Mouse (Mus musculus): ENCODE measurements around the gene Ttc21a. TPM values are rescaled to one million over a fixed set of nuclear protein-coding genes. Genes with fewer than 3 reads are reported as not detected.

The Ttc21a gene
- polyA plus RNA-seq, 1 experiment: 0.15 TPM

DNA sequence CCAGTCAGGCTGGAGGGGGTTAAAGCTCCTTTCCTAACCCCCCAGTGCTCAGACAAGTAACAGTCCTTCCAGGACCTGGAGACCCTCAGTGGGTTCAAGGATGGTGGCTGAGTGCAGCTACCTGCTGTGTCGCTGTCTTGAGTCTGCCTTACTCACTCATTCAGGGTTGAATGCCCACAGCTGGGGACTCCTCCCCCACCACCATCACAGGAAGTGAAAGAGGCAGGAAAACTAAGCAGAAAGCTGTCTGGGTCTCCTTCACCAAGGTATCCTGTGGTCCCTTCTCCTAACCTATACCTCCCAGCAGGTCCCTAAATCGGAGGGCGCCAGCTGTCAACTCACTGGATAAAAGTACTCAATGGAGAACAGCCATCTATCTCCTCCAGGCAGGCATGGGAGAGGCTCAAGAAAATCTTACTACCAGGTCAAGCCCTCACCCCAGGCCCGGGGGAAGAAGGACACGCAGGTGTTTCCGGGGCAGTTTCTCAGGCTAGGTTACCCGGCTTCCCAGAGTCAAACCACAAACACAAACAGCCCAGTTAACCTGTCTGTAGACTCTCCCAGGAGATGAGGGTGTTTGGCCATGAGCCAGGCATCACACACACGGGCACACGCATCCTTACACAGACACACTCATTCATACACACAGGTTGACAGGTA is 40.9 kb downstream of the Ttc21a start:
- H3K27ac ChIP-seq (ENCODE audit: insufficient read depth, low read length): peak overlapping the region; percentile 91
- H3K36me3 ChIP-seq (ENCODE audit: control insufficient read depth, insufficient read depth, low read length): peaks cover 17% of the 10 kb centered on the region
- peaks cover 29% of the 10 kb centered on the region; the same call in 1 of the 2 replicates for H3K4me1 ChIP-seq (ENCODE audit: control insufficient read depth, insufficient read depth, insufficient read length)
- peak overlapping the region; percentile 64 for H3K4me3 ChIP-seq (ENCODE audit: extremely low read depth, insufficient read depth, insufficient read length)
- H3K27me3 ChIP-seq (ENCODE audit: control insufficient read depth, insufficient read depth, low read length): no peaks in the 10 kb centered on the region
- WGBS: 4% methylated on average over 9 of the region's 9 CpGs
- TF ChIP-seq POLR2A (IDR thresholded peaks at IDR 0.05; ENCODE audit: low read depth, low read length) (no peak; the same call in 1 of the 2 replicates), CTCF (IDR thresholded peaks at IDR 0.05; ENCODE audit: extremely low read depth, insufficient read depth, insufficient read length, insufficient replicate concordance) (no peak)
- DNase-seq (ENCODE audit: low read depth in 1 of 2, low spot score in 2 of 2): peak; percentile 57 to 79

DNA sequence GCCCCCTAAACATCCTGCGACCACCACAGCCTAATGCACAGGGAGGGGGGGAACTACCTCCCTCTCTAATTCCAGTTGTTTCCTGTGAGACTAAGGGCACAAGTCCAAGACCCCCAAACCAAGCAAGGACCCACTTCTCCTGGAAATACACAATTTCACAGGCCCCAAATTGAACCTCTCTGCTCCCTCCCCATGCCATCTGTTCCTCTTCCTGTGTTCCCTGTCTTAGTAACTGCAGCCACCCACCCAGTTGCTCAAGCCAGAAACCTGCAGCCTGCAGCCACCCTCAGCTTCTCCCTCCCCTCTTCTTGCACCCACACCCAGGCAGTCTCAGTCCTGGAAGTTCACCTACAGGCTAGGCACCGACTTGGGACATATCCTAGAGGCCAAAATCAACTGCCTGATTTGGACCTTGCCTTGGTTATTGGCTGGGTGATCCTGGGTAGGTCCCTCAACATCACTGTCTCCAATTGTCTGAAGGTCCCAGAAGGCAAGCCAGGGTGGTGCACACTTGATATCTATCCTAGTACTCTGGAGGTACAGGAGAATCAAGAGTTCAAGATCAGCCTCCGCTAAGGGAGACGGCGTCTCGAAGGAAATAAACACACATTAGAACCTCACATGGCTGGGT is 41.5 kb downstream of the Ttc21a start:
- TF ChIP-seq POLR2A (IDR thresholded peaks at IDR 0.05; ENCODE audit: low read depth, low read length) (no peak), CTCF (IDR thresholded peaks at IDR 0.05; ENCODE audit: extremely low read depth, insufficient read depth, insufficient read length, insufficient replicate concordance) (no peak)
- WGBS: 49% methylated on average over 6 of the region's 6 CpGs
- no peak for DNase-seq (ENCODE audit: low read depth in 1 of 2, low spot score in 2 of 2)
- H3K36me3 ChIP-seq (ENCODE audit: control insufficient read depth, insufficient read depth, low read length): peaks cover 11% of the 10 kb centered on the region
- peak overlapping the region; percentile 12; the same call in 1 of the 2 replicates for H3K4me3 ChIP-seq (ENCODE audit: extremely low read depth, insufficient read depth, insufficient read length)
- peak overlapping the region; percentile 91 for H3K27ac ChIP-seq (ENCODE audit: insufficient read depth, low read length)
- no peaks in the 10 kb centered on the region for H3K27me3 ChIP-seq (ENCODE audit: control insufficient read depth, insufficient read depth, low read length)
- peaks cover 29% of the 10 kb centered on the region; the same call in 1 of the 2 replicates for H3K4me1 ChIP-seq (ENCODE audit: control insufficient read depth, insufficient read depth, insufficient read length)

DNA sequence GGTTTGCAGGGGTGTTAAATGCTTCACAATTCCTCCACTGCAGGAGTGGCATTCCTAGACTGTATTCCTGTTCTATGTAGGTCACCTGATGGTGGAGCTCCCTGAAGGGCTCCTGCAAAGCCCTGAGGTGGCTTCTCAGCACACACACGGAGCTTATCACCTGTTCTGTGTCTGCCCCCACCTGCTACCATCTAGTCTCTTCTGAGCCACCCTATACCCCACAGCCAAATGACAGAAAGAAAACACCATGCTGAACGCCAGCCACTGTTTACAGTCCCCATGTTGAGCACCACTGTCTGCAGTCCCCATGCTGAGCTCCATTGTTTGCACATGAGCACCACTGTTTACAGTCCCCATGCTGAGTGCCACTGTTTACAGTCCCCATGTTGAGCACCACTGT is 42.3 kb downstream of the Ttc21a start:
- no peak overlapping the region for H3K4me3 ChIP-seq (ENCODE audit: extremely low read depth, insufficient read depth, insufficient read length)
- no peak for DNase-seq (ENCODE audit: low read depth in 1 of 2, low spot score in 2 of 2)
- peak overlapping the region; percentile 32; the same call in 1 of the 2 replicates for H3K27ac ChIP-seq (ENCODE audit: insufficient read depth, low read length)
- no peaks in the 10 kb centered on the region for H3K27me3 ChIP-seq (ENCODE audit: control insufficient read depth, insufficient read depth, low read length)
- H3K4me1 ChIP-seq (ENCODE audit: control insufficient read depth, insufficient read depth, insufficient read length): peaks cover 29% of the 10 kb centered on the region; the same call in 1 of the 2 replicates
- peaks cover 6% of the 10 kb centered on the region for H3K36me3 ChIP-seq (ENCODE audit: control insufficient read depth, insufficient read depth, low read length)
- WGBS: 47% methylated on average over 2 of the region's 2 CpGs
- TF ChIP-seq POLR2A (IDR thresholded peaks at IDR 0.05; ENCODE audit: low read depth, low read length): no peak
- no peak for TF ChIP-seq CTCF (IDR thresholded peaks at IDR 0.05; ENCODE audit: extremely low read depth, insufficient read depth, insufficient read length, insufficient replicate concordance)

DNA sequence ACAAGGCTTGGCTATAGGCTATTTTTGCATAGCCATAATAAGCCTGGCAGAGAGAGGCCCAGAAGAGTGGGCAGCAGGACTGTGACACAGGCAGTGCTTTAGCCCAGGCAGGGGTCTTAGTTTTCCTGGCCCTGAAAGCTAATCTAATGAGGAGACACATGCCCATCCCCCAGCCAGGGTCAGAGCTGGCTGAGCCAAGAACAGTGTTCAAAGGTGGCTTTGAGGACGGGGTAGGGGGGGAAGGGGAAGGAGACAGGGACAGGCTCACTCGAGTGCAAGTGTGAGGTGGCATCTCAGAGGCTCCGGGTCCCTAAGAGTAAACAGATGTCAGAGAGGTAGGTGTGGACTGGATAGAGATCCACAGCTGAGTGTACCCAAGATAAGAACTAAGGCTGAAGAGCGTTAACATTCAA is 43.4 kb downstream of the Ttc21a start:
- 0 out of 2 replicates have a peak, but pooled peaks cover 1% of the 10 kb centered on the region for H3K36me3 ChIP-seq (ENCODE audit: control insufficient read depth, insufficient read depth, low read length)
- peak overlapping the region; percentile 97 for H3K27ac ChIP-seq (ENCODE audit: insufficient read depth, low read length)
- no peak for DNase-seq (ENCODE audit: low read depth in 1 of 2, low spot score in 2 of 2)
- 16% methylated on average over 4 of the region's 4 CpGs for WGBS
- H3K4me3 ChIP-seq (ENCODE audit: extremely low read depth, insufficient read depth, insufficient read length): peak overlapping the region; percentile 47; the same call in 1 of the 2 replicates
- no peak for TF ChIP-seq CTCF (IDR thresholded peaks at IDR 0.05; ENCODE audit: extremely low read depth, insufficient read depth, insufficient read length, insufficient replicate concordance)
- no peak for TF ChIP-seq POLR2A (IDR thresholded peaks at IDR 0.05; ENCODE audit: low read depth, low read length)
- H3K4me1 ChIP-seq (ENCODE audit: control insufficient read depth, insufficient read depth, insufficient read length): peaks cover 29% of the 10 kb centered on the region; the same call in 1 of the 2 replicates
- H3K27me3 ChIP-seq (ENCODE audit: control insufficient read depth, insufficient read depth, low read length): no peaks in the 10 kb centered on the region

DNA sequence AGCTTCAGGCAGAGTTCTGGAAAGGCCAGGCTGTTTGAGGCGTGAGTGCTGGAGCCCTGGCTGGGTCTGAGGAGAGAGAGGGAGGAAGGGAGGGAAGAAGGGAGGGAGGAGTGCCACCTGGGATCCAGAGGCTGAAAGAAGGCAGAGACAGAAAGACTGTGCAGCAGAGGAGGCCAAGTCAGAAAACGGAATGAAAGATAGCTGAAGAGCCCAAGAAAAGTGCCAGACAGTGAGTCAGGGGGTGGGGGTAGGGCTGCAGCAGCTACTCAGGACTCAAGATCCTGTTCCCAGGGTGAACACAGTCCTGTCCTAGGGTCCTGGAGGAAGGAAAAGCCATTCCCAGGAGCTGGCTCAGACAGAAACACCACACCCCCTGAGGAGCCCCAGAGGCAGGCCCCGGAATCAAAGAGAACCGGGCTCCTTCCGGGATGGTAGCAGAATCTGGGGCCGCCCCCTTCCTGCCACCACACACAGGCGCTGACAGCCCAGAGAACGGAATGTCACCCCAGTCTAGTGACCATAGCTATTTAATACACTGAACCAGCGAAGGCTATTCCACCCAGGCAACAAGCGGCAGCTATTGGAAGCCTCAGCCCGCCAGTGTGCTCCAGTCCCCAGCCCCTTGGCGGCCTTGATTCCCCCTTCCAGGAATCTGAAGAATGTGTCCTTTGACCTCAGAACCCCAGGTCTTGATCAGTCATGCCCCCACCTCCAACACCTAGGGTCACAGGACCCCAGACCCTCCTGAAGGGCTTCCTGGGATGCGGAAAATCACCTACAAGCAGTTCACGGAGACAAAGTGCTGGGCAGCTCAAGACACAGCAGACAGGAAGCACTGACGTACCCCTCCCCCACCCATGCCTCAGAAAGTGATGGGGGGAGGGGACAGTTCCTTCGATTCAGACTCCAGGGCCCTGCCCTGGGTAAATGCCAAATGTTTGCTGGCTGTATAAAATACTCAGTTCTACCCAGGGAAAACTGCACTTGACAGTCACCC is 44.1 kb downstream of the Ttc21a start:
- 0 out of 2 replicates have a peak, but pooled peaks cover 1% of the 10 kb centered on the region for H3K36me3 ChIP-seq (ENCODE audit: control insufficient read depth, insufficient read depth, low read length)
- 3% methylated on average over 16 of the region's 16 CpGs for WGBS
- H3K27ac ChIP-seq (ENCODE audit: insufficient read depth, low read length): peak overlapping the region; percentile 97
- no peaks in the 10 kb centered on the region for H3K27me3 ChIP-seq (ENCODE audit: control insufficient read depth, insufficient read depth, low read length)
- peak overlapping the region; percentile 97 for H3K4me3 ChIP-seq (ENCODE audit: extremely low read depth, insufficient read depth, insufficient read length)
- TF ChIP-seq POLR2A (IDR thresholded peaks at IDR 0.05; ENCODE audit: low read depth, low read length): 0 out of 2 replicates have a peak, but pooled peaks have one; percentile 24
- no peak; the same call in 1 of the 2 replicates for TF ChIP-seq CTCF (IDR thresholded peaks at IDR 0.05; ENCODE audit: extremely low read depth, insufficient read depth, insufficient read length, insufficient replicate concordance)
- peak; percentile 58 to 81 for DNase-seq (ENCODE audit: low read depth in 1 of 2, low spot score in 2 of 2)
- peaks cover 29% of the 10 kb centered on the region; the same call in 1 of the 2 replicates for H3K4me1 ChIP-seq (ENCODE audit: control insufficient read depth, insufficient read depth, insufficient read length)

DNA sequence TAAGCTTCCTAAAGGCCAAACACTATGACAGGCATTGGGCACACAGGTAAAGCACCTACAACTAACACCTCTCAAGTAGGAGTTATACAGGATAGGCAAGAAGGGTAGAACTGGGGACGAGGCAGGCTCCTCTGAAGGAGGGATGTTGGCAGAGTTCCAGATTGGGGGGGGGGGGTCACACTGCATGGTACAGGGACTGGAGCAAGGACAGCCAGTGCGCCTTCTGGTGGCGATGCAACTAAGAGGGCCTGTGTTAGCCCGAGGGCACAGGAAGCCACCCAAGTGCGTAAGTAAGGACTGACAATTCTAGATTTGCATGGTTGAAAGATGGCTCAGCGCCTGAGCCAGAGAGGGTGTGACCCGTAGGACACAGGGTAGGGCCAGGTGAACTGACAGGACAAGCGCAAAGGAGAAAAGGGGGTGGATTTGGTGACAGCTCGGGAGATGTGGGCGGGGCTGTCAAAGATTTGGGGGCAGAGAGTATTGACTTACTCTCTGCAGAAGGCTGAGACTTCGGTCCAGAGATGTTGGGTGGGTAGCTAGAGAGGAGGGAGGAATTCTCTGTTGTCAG is 44.9 kb downstream of the Ttc21a start:
- 1% methylated on average over 11 of the region's 11 CpGs for WGBS

More for the DNA sequence above, 44.9 kb downstream of the Ttc21a start:
- Histone ChIP-seq H3K4me3 (ENCODE audit: extremely low read depth, insufficient read depth, insufficient read length) (peak overlapping the region; percentile 97), H3K4me1 (ENCODE audit: control insufficient read depth, insufficient read depth, insufficient read length) (peaks cover 27% of the 10 kb centered on the region; the same call in 1 of the 2 replicates), H3K27ac (ENCODE audit: insufficient read depth, low read length) (peak overlapping the region; percentile 97), H3K27me3 (ENCODE audit: control insufficient read depth, insufficient read depth, low read length) (no peaks in the 10 kb centered on the region), H3K36me3 (ENCODE audit: control insufficient read depth, insufficient read depth, low read length) (no peaks in the 10 kb centered on the region)
- TF ChIP-seq CTCF (IDR thresholded peaks at IDR 0.05; ENCODE audit: extremely low read depth, insufficient read depth, insufficient read length, insufficient replicate concordance) (peak; percentile 54; the same call in 1 of the 2 replicates), POLR2A (IDR thresholded peaks at IDR 0.05; ENCODE audit: low read depth, low read length) (no peak)
- peak; percentile 81 to 85 for DNase-seq (ENCODE audit: low read depth in 1 of 2, low spot score in 2 of 2)

Measured in spleen, adult 2 months (tissue).